Mouse (Mus musculus) layer of hippocampus, adult 2 months (tissue): ENCODE measurements around the gene Rcan1. TPM values are rescaled to one million over a fixed set of nuclear protein-coding genes. Genes with fewer than 3 reads are reported as not detected.
A peak's percentile ranks its signal among the peaks of the same experiment; 100 is the strongest.

Experiments used
- DNase-seq, 2 experiments: peaks; one replicate each; pipeline ENCODE4 v3.0.0; 2022; ENCODE audit warnings: low spot score in 2 of 2
- H3K27ac ChIP-seq: fragments of 200-600 bp; 2 replicates; pipeline ENCODE4 v1.8.1; 2022
- H3K4me3 ChIP-seq: fragments of 200-600 bp; 2 replicates; pipeline ENCODE4 v1.8.1; 2022; ENCODE audit warnings: mild to moderate bottlenecking
- CTCF ChIP-seq: fragments of 200-600 bp; conservative IDR thresholded peaks from 2 replicates; pipeline ENCODE4 v1.8.1; 2022; ENCODE audit warnings: antibody characterized with exemption, mild to moderate bottlenecking, moderate library complexity
- total RNA-seq, 2 experiments: library from RNA; stranded (reverse); gene quantifications; 2 replicates each; pipeline ENCODE4 v1.2.3; 2021

Rcan1 gene
- total RNA-seq, 2 experiments from 2014 or later: 41.8 to 42.1 TPM

- peak; percentile 38 for TF ChIP-seq CTCF
- DNase-seq: peak; percentile 42 to 61
- Histone ChIP-seq H3K27ac (peak overlapping the region; percentile 86), H3K4me3 (peak overlapping the region; percentile 56)
Measured at GRCm38 (mm10) chr16:92399490-92400458, 70.9 kb downstream of the Rcan1 start.

GRCm38 (mm10) chr16:92398574-92399118 lies 72.0 kb downstream of the Rcan1 start:
- no peak overlapping the region for H3K4me3 ChIP-seq
- peak; percentile 23; the same call in 1 of the 2 replicates for TF ChIP-seq CTCF

GRCm38 (mm10) chr16:92397745-92398573 lies 72.7 kb downstream of the Rcan1 start:
- Histone ChIP-seq H3K4me3 (no peak overlapping the region), H3K27ac (no peak overlapping the region)
- no peak for DNase-seq
- no peak for TF ChIP-seq CTCF

More at GRCm38 (mm10) chr16:92398574-92399118, 72.0 kb downstream of the Rcan1 start:
- DNase-seq: no peak
- no peak overlapping the region for H3K27ac ChIP-seq

GRCm38 (mm10) chr16:92393732-92394131 lies 76.9 kb downstream of the Rcan1 start:
- no peak overlapping the region for H3K27ac ChIP-seq
- no peak overlapping the region for H3K4me3 ChIP-seq
- DNase-seq: no peak
- peak; percentile 54 for TF ChIP-seq CTCF

GRCm38 (mm10) chr16:92387692-92388091 lies 83.0 kb downstream of the Rcan1 start:
- Histone ChIP-seq H3K4me3 (no peak overlapping the region), H3K27ac (no peak overlapping the region)
- DNase-seq: no peak
- TF ChIP-seq CTCF: no peak

GRCm38 (mm10) chr16:92385062-92385461 lies 85.6 kb downstream of the Rcan1 start:
- Histone ChIP-seq H3K4me3 (no peak overlapping the region), H3K27ac (no peak overlapping the region)
- peak; percentile 75 for TF ChIP-seq CTCF
- DNase-seq: peak in 1 of 2 experiments; percentile 64

GRCm38 (mm10) chr16:92383412-92383811 lies 87.3 kb downstream of the Rcan1 start:
- Histone ChIP-seq H3K27ac (no peak overlapping the region), H3K4me3 (no peak overlapping the region)
- TF ChIP-seq CTCF: peak; percentile 47; the same call in 1 of the 2 replicates
- no peak for DNase-seq

GRCm38 (mm10) chr16:92382508-92382907 lies 88.2 kb downstream of the Rcan1 start:
- TF ChIP-seq CTCF: no peak
- DNase-seq: peak; percentile 67 to 88
- no peak overlapping the region for H3K4me3 ChIP-seq
- no peak overlapping the region; the same call in 1 of the 2 replicates for H3K27ac ChIP-seq

GRCm38 (mm10) chr16:92381092-92381491 lies 89.6 kb downstream of the Rcan1 start:
- Histone ChIP-seq H3K4me3 (no peak overlapping the region), H3K27ac (no peak overlapping the region)
- DNase-seq: no peak
- no peak for TF ChIP-seq CTCF

- no peak for TF ChIP-seq CTCF
- peak; percentile 26 to 39 for DNase-seq
- Histone ChIP-seq H3K27ac (no peak overlapping the region), H3K4me3 (no peak overlapping the region)
Measured at GRCm38 (mm10) chr16:92376976-92377375, 93.7 kb downstream of the Rcan1 start.

GRCm38 (mm10) chr16:92371623-92372022 lies 99.0 kb downstream of the Rcan1 start:
- no peak for TF ChIP-seq CTCF
- no peak for DNase-seq
- no peak overlapping the region for H3K4me3 ChIP-seq

GRCm38 (mm10) chr16:92369260-92369659 lies 101.4 kb downstream of the Rcan1 start:
- no peak for TF ChIP-seq CTCF
- no peak overlapping the region for H3K27ac ChIP-seq
- no peak for DNase-seq
- H3K4me3 ChIP-seq: no peak overlapping the region

More at GRCm38 (mm10) chr16:92371623-92372022, 99.0 kb downstream of the Rcan1 start:
- H3K27ac ChIP-seq: no peak overlapping the region

GRCm38 (mm10) chr16:92365477-92365876 lies 105.2 kb downstream of the Rcan1 start:
- no peak overlapping the region for H3K4me3 ChIP-seq
- H3K27ac ChIP-seq: no peak overlapping the region
- DNase-seq: no peak
- no peak for TF ChIP-seq CTCF
